Mouse (Mus musculus): Measurements from ENCODE around the gene Nav3. TPM values are rescaled to one million over a fixed set of nuclear protein-coding genes. Genes with fewer than 3 reads are reported as not detected.

Gene Nav3
- polyA plus RNA-seq, 1 experiment from 2014 or later, result 3.3 TPM

DNA sequence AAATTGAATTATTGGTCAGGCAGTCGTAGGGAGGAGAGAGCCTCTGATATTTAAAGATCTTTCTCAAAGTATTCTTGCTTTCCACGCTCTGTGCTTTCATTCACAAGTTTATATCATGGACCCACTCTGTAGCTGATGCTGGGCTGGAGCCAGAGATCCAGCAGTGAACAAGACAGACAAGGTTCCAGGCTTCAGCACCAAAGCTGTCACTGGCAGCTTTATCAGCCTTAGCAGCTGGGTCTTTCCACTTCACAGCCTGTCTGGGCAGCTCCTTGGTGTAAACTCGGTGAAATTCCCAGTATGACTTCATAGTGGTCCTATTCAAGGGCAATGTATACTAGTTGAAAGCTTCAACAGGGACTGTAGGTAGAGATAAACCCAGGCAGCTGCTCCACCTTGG lies 172.1 kb downstream of the Nav3 start:
- no peak overlapping the region for H3K4me2 ChIP-seq (replicated peaks; ENCODE audit: low read depth, low read length)
- WGBS, result 69% methylated on average over 3 of the region's 3 CpGs
- no peaks in the 10 kb centered on the region for H3K9me3 ChIP-seq (ENCODE audit: control insufficient read depth, low read depth, low read length)
- no peaks in the 10 kb centered on the region for H3K4me1 ChIP-seq (ENCODE audit: control insufficient read depth, insufficient read depth, low read length)
- no peaks in the 10 kb centered on the region for H3K27me3 ChIP-seq (ENCODE audit: control insufficient read depth, insufficient read depth, low read length)
- no peak overlapping the region for H3K27ac ChIP-seq (ENCODE audit: low read length)
- H3K9ac ChIP-seq (replicated peaks; ENCODE audit: low read depth, low read length), result no peak overlapping the region
- no peak overlapping the region for H3K4me3 ChIP-seq (ENCODE audit: low read depth, low read length)
- no peaks in the 10 kb centered on the region for H3K36me3 ChIP-seq (ENCODE audit: control insufficient read depth, insufficient read depth, low read length)
- ATAC-seq (ENCODE audit: insufficient number of reproducible peaks, insufficient read depth, low FRiP score, low read depth), result no peak

DNA sequence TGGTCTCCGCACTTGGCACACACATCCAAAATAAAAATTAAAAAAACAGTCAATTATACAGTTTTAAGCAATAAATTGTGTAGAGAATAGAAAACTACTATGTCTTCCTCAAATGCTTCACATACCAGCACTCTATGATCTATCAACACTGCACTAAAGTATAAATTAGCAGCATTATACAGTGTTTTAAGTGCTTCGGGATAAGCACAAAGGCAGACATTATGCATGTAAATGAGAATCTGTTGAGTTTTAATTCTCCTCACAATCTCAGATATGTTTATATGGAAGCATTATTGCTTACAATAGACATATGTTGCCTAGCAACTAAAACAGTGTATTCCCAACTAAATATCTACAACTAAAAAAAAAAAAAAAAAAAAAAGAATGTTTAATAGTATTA lies 183.2 kb downstream of the Nav3 start:
- H3K4me3 ChIP-seq (ENCODE audit: low read depth, low read length), result no peak overlapping the region
- H3K27ac ChIP-seq (ENCODE audit: low read length), result no peak overlapping the region
- no peaks in the 10 kb centered on the region for H3K9me3 ChIP-seq (ENCODE audit: control insufficient read depth, low read depth, low read length)
- H3K36me3 ChIP-seq (ENCODE audit: control insufficient read depth, insufficient read depth, low read length), result no peaks in the 10 kb centered on the region
- H3K4me1 ChIP-seq (ENCODE audit: control insufficient read depth, insufficient read depth, low read length), result no peaks in the 10 kb centered on the region
- ATAC-seq (ENCODE audit: insufficient number of reproducible peaks, insufficient read depth, low FRiP score, low read depth), result no peak
- no peak overlapping the region for H3K4me2 ChIP-seq (replicated peaks; ENCODE audit: low read depth, low read length)
- no peak overlapping the region for H3K9ac ChIP-seq (replicated peaks; ENCODE audit: low read depth, low read length)
- 89% methylated on average over 2 of the region's 2 CpGs for WGBS
- H3K27me3 ChIP-seq (ENCODE audit: control insufficient read depth, insufficient read depth, low read length), result no peaks in the 10 kb centered on the region

DNA sequence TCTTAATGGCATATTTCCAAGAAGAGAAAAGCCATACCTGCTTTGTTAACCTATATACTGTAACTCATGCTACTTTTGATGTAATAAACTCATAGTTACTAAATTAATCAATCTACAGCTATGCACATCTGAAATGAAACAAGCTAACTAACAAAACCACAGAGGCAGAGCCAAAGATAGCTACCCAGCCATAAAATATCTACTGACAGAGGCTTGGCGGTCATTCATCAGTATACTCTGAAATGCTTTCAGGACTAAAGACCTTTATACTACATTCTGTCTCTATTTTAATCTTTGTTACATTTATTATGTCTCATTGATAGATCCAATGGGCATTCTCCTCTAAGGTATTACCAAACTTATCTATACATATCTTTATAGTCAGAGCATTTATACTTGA lies 185.4 kb downstream of the Nav3 start:
- 88% methylated on average over 1 of the region's 1 CpGs for WGBS
- Histone ChIP-seq H3K9ac (replicated peaks; ENCODE audit: low read depth, low read length) (no peak overlapping the region), H3K27ac (ENCODE audit: low read length) (no peak overlapping the region), H3K27me3 (ENCODE audit: control insufficient read depth, insufficient read depth, low read length) (no peaks in the 10 kb centered on the region), H3K4me1 (ENCODE audit: control insufficient read depth, insufficient read depth, low read length) (no peaks in the 10 kb centered on the region), H3K36me3 (ENCODE audit: control insufficient read depth, insufficient read depth, low read length) (no peaks in the 10 kb centered on the region), H3K9me3 (ENCODE audit: control insufficient read depth, low read depth, low read length) (no peaks in the 10 kb centered on the region), H3K4me3 (ENCODE audit: low read depth, low read length) (no peak overlapping the region), H3K4me2 (replicated peaks; ENCODE audit: low read depth, low read length) (no peak overlapping the region)
- ATAC-seq (ENCODE audit: insufficient number of reproducible peaks, insufficient read depth, low FRiP score, low read depth), result no peak

DNA sequence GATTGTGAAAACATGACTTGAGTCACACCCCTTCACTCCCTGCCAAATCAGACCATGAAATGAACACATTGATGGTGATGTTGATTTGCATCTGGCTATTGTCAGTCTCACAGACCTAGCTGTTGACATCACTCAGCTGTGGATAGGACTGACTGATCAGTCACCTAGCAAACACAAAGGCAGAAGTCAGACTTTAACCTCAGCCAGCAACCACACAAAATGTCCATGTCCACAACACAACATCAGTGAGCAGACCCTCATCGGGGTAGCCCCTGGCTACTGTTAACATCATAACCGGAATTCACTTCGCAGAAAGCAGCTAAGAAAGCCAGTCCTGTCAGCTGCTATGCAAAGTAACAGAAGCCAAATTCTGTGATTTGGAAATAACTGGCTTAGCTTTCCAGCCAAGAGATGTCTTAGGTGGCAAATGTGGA lies 213.9 kb downstream of the Nav3 start:
- H3K36me3 ChIP-seq (ENCODE audit: control insufficient read depth, insufficient read depth, low read length), result no peaks in the 10 kb centered on the region
- H3K4me2 ChIP-seq (replicated peaks; ENCODE audit: low read depth, low read length), result no peak overlapping the region
- no peaks in the 10 kb centered on the region for H3K27me3 ChIP-seq (ENCODE audit: control insufficient read depth, insufficient read depth, low read length)
- no peaks in the 10 kb centered on the region for H3K4me1 ChIP-seq (ENCODE audit: control insufficient read depth, insufficient read depth, low read length)
- 80% methylated on average over 3 of the region's 3 CpGs for WGBS
- no peak overlapping the region for H3K27ac ChIP-seq (ENCODE audit: low read length)
- H3K9ac ChIP-seq (replicated peaks; ENCODE audit: low read depth, low read length), result no peak overlapping the region
- no peak overlapping the region for H3K4me3 ChIP-seq (ENCODE audit: low read depth, low read length)
- no peaks in the 10 kb centered on the region for H3K9me3 ChIP-seq (ENCODE audit: control insufficient read depth, low read depth, low read length)
- ATAC-seq (ENCODE audit: insufficient number of reproducible peaks, insufficient read depth, low FRiP score, low read depth), result no peak

DNA sequence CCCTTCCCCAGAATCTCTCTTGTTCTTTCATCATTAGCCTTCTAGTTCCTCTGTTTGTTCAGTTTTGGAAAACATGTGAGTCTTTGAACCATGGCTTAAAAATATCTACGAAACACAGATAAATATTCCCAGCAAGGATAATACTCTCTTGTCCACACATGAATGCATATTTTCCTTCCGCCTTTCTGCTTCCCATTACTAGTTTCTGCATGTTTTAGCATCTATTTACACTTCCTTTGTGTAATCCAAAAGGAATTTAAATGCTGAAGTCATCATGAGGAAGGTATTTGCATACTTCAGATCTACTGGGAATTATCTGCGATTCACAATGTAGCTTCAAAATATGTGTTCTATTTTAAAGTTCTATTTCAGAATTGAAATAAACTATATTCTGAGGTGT lies 215.3 kb downstream of the Nav3 start:
- WGBS, result 84% methylated on average over 3 of the region's 3 CpGs
- ATAC-seq (ENCODE audit: insufficient number of reproducible peaks, insufficient read depth, low FRiP score, low read depth), result no peak

DNA sequence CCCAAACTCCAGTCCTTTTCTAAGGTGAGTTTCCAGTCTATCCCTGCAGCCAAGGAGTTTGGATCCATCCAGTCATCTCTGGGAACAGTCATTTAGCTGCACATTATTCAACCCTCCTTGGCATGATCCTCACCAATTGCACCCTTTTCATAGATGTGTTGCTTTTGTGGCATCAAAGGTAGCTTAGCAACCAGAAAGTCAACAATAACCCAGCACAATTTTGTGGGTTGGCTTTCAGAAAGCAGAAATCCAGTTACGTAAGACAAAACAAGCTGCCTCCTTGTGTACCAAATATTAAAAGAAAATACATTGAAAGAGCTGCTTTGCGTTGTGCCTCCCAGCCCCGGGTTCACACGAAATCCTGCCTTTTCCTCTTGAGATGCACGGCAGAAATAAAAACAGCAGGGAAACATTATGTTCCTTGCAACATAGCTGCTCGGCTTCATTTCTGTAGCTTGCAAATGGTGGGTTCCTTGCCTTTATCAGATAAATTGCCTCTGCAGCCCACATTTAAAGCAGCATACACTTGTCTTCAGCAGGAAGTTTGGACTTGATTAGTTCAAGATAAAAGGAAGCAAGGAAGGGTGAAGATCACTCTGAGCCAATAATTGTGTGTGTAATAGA lies 222.6 kb downstream of the Nav3 start:
- WGBS, result 78% methylated on average over 6 of the region's 6 CpGs
- no peak overlapping the region for H3K27ac ChIP-seq (ENCODE audit: low read length)
- no peaks in the 10 kb centered on the region for H3K9me3 ChIP-seq (ENCODE audit: control insufficient read depth, low read depth, low read length)
- H3K4me1 ChIP-seq (ENCODE audit: control insufficient read depth, insufficient read depth, low read length), result no peaks in the 10 kb centered on the region
- no peak overlapping the region for H3K9ac ChIP-seq (replicated peaks; ENCODE audit: low read depth, low read length)
- H3K27me3 ChIP-seq (ENCODE audit: control insufficient read depth, insufficient read depth, low read length), result no peaks in the 10 kb centered on the region
- no peak for ATAC-seq (ENCODE audit: insufficient number of reproducible peaks, insufficient read depth, low FRiP score, low read depth)
- H3K4me3 ChIP-seq (ENCODE audit: low read depth, low read length), result no peak overlapping the region
- H3K36me3 ChIP-seq (ENCODE audit: control insufficient read depth, insufficient read depth, low read length), result no peaks in the 10 kb centered on the region
- H3K4me2 ChIP-seq (replicated peaks; ENCODE audit: low read depth, low read length), result no peak overlapping the region

More for the DNA sequence above, 215.3 kb downstream of the Nav3 start:
- Histone ChIP-seq H3K4me1 (ENCODE audit: control insufficient read depth, insufficient read depth, low read length) (no peaks in the 10 kb centered on the region), H3K4me3 (ENCODE audit: low read depth, low read length) (no peak overlapping the region), H3K36me3 (ENCODE audit: control insufficient read depth, insufficient read depth, low read length) (no peaks in the 10 kb centered on the region), H3K9ac (replicated peaks; ENCODE audit: low read depth, low read length) (no peak overlapping the region), H3K27me3 (ENCODE audit: control insufficient read depth, insufficient read depth, low read length) (no peaks in the 10 kb centered on the region), H3K9me3 (ENCODE audit: control insufficient read depth, low read depth, low read length) (no peaks in the 10 kb centered on the region), H3K27ac (ENCODE audit: low read length) (no peak overlapping the region), H3K4me2 (replicated peaks; ENCODE audit: low read depth, low read length) (no peak overlapping the region)

DNA sequence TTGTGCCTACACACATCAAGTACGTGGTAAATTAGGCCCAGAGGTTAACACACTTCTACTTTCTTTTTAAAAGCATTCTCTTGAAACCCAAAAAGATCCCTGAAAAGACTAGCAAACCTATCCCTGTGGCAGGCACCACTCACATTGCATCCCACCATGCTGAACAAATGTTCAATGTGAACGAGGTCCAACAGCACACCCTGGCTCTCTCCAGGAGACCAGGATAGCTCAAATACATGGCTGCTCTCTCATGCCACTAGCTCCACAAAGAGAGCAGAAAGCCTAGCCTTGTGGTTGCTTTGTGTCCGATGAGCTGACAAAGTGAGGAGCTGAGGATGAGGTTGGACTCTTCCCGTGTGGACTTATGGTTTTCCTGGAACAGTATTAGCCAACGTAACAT lies 249.6 kb downstream of the Nav3 start:
- no peak for ATAC-seq (ENCODE audit: insufficient number of reproducible peaks, insufficient read depth, low FRiP score, low read depth)
- 83% methylated on average over 5 of the region's 5 CpGs for WGBS
- no peak overlapping the region for H3K4me3 ChIP-seq (ENCODE audit: low read depth, low read length)

DNA sequence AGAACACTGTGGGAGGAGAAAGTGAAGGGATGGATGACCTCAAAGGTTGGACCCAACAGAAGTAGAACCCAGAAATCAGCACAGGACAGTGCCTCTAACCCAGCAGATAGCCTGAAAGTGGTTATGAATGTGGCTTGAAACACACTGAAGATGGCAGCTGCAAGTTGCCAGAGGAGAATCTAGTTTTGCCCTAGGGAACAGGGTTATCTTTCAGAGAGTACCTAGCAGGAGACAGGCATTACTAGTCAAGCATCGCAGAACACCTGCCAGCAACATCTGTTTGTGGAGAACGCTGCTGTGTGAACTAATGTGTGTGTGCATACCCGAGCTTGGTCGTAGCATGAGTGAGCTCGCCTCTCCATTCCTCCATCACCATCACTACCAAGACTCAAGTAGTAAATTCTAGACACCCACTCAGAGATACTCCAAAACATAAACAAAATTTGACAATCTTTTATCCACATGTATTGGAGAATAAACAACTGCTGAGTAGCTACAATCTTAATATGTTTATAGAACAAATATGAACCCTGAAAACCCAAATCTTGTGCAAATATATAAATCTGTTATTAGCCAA lies 251.8 kb downstream of the Nav3 start:
- Histone ChIP-seq H3K4me1 (ENCODE audit: control insufficient read depth, insufficient read depth, low read length) (no peaks in the 10 kb centered on the region), H3K27ac (ENCODE audit: low read length) (no peak overlapping the region), H3K36me3 (ENCODE audit: control insufficient read depth, insufficient read depth, low read length) (no peaks in the 10 kb centered on the region), H3K4me3 (ENCODE audit: low read depth, low read length) (no peak overlapping the region), H3K27me3 (ENCODE audit: control insufficient read depth, insufficient read depth, low read length) (no peaks in the 10 kb centered on the region), H3K4me2 (replicated peaks; ENCODE audit: low read depth, low read length) (no peak overlapping the region), H3K9me3 (ENCODE audit: control insufficient read depth, low read depth, low read length) (no peaks in the 10 kb centered on the region), H3K9ac (replicated peaks; ENCODE audit: low read depth, low read length) (no peak overlapping the region)
- ATAC-seq (ENCODE audit: insufficient number of reproducible peaks, insufficient read depth, low FRiP score, low read depth), result no peak
- 81% methylated on average over 5 of the region's 5 CpGs for WGBS

More for the DNA sequence above, 249.6 kb downstream of the Nav3 start:
- no peaks in the 10 kb centered on the region for H3K9me3 ChIP-seq (ENCODE audit: control insufficient read depth, low read depth, low read length)
- no peaks in the 10 kb centered on the region for H3K27me3 ChIP-seq (ENCODE audit: control insufficient read depth, insufficient read depth, low read length)
- no peak overlapping the region for H3K4me2 ChIP-seq (replicated peaks; ENCODE audit: low read depth, low read length)
- no peaks in the 10 kb centered on the region for H3K36me3 ChIP-seq (ENCODE audit: control insufficient read depth, insufficient read depth, low read length)
- H3K27ac ChIP-seq (ENCODE audit: low read length), result no peak overlapping the region
- H3K4me1 ChIP-seq (ENCODE audit: control insufficient read depth, insufficient read depth, low read length), result no peaks in the 10 kb centered on the region
- no peak overlapping the region for H3K9ac ChIP-seq (replicated peaks; ENCODE audit: low read depth, low read length)

DNA sequence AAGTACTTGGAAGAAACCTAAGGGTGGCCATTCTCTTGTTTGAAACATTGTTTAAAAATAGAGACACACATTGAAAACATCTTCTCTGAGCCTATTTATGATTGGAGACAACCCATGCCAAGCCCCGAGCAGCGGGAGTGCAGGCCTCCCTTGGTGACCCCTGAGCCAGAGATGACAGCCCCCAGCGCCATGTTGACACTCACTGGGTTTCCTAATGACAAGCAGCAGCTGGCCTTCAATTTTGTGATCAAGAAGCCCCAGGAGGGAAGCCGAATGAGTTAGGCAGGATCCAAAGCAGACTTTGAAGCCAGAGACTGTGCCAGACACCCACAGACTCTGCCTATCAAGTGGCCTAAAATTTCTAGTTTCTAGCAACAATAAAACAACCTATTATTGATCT lies 263.1 kb downstream of the Nav3 start:
- H3K27me3 ChIP-seq (ENCODE audit: control insufficient read depth, insufficient read depth, low read length), result no peaks in the 10 kb centered on the region
- H3K4me1 ChIP-seq (ENCODE audit: control insufficient read depth, insufficient read depth, low read length), result no peaks in the 10 kb centered on the region
- no peak overlapping the region for H3K9ac ChIP-seq (replicated peaks; ENCODE audit: low read depth, low read length)
- H3K27ac ChIP-seq (ENCODE audit: low read length), result no peak overlapping the region
- no peak; the same call in 1 of the 2 replicates for ATAC-seq (ENCODE audit: insufficient number of reproducible peaks, insufficient read depth, low FRiP score, low read depth)
- WGBS, result 41% methylated on average over 4 of the region's 4 CpGs
- no peak overlapping the region for H3K4me2 ChIP-seq (replicated peaks; ENCODE audit: low read depth, low read length)
- no peak overlapping the region for H3K4me3 ChIP-seq (ENCODE audit: low read depth, low read length)
- H3K9me3 ChIP-seq (ENCODE audit: control insufficient read depth, low read depth, low read length), result no peaks in the 10 kb centered on the region
- H3K36me3 ChIP-seq (ENCODE audit: control insufficient read depth, insufficient read depth, low read length), result no peaks in the 10 kb centered on the region
